Mouse (Mus musculus) CH12.LX (cell line): ENCODE measurements around the gene Dicer1. TPM values are rescaled to one million over a fixed set of nuclear protein-coding genes. Genes with fewer than 3 reads are reported as not detected.

Experiments used
- DNase-seq: peaks from one replicate; pipeline ENCODE4 v3.0.0-alpha.2; 2013; ENCODE audit errors: extremely low read depth
- H3K27ac ChIP-seq: 2 replicates; pipeline ENCODE4 v1.5.1; 2012; ENCODE audit warnings: low read depth, mild to moderate bottlenecking, control low read depth, moderate library complexity; ENCODE audit not compliant: insufficient read depth
- H3K27me3 ChIP-seq: replicated peaks from 2 replicates; pipeline ENCODE3; 2012; ENCODE audit warnings: inconsistent platforms
- H3K36me3 ChIP-seq, 2 experiments: replicated peaks in 1 of 2; 2 replicates each; pipeline versions ENCODE3 to v1.6.1; 2012; ENCODE audit warnings: inconsistent platforms in 1 of 2, low read length in 1 of 2, mild to moderate bottlenecking in 1 of 2, mixed read lengths in 1 of 2, moderate library complexity in 1 of 2; ENCODE audit not compliant: control insufficient read depth in 1 of 2, insufficient read depth in 1 of 2
- H3K4me1 ChIP-seq, 2 experiments: 2 replicates each; pipeline ENCODE4 v1.6.1; 2012; ENCODE audit warnings: inconsistent platforms in 1 of 2, moderate library complexity in 1 of 2; ENCODE audit not compliant: insufficient read depth in 2 of 2, control insufficient read depth in 1 of 2
- H3K4me2 ChIP-seq: 2 replicates; pipeline ENCODE4 v1.6.1; 2012; ENCODE audit warnings: low read depth, mild to moderate bottlenecking, control low read depth; ENCODE audit not compliant: poor library complexity, insufficient read depth, severe bottlenecking
- H3K4me3 ChIP-seq, 3 experiments: fragments of 150-350 bp in 1 of 3; sonication (generic) in 1 of 3; replicated peaks in 1 of 3; 2 replicates each; pipeline versions ENCODE3 to v1.5.1; 2011 to 2012; ENCODE audit warnings: low read depth in 2 of 3, low read length in 2 of 3, mild to moderate bottlenecking in 2 of 3, moderate library complexity in 2 of 3, control low read depth in 1 of 3, improper control_type of control experiment in 1 of 3, inconsistent platforms in 1 of 3, mixed read lengths in 1 of 3; ENCODE audit not compliant: poor library complexity in 1 of 3
- H3K79me2 ChIP-seq: replicated peaks from 2 replicates; pipeline ENCODE4 v1.6.1; 2012; ENCODE audit warnings: mild to moderate bottlenecking, moderate library complexity; ENCODE audit not compliant: control insufficient read depth, poor library complexity, insufficient read depth, severe bottlenecking; ENCODE audit errors: extremely low read depth
- H3K9ac ChIP-seq: 2 replicates; pipeline ENCODE4 v1.6.1; 2012; ENCODE audit warnings: low read depth, mild to moderate bottlenecking, control low read depth, moderate library complexity; ENCODE audit not compliant: insufficient read depth
- H3K9me3 ChIP-seq: replicated peaks from 2 replicates; pipeline ENCODE3; 2012; ENCODE audit warnings: low read length, inconsistent platforms, mixed read lengths
- BHLHE40 ChIP-seq: IDR thresholded peaks from 2 replicates; pipeline ENCODE4 v1.6.1; 2011; ENCODE audit warnings: mild to moderate bottlenecking, low read depth, low read length, improper control_type of control experiment
- CHD1 ChIP-seq: IDR thresholded peaks from 2 replicates; pipeline ENCODE4 v1.6.1; 2012; ENCODE audit warnings: low read depth, low read length, improper control_type of control experiment, inconsistent platforms
- CHD2 ChIP-seq: IDR thresholded peaks from 2 replicates; pipeline ENCODE4 v1.6.1; 2011; ENCODE audit warnings: low read length, improper control_type of control experiment
- CTCF ChIP-seq, 2 experiments: IDR thresholded peaks in 1 of 2; conservative IDR thresholded peaks in 1 of 2; 2 replicates each; pipeline ENCODE4 v1.5.1; 2011 to 2012; ENCODE audit warnings: low read depth in 2 of 2, low read length in 2 of 2, improper control_type of control experiment in 1 of 2, inconsistent platforms in 1 of 2, mild to moderate bottlenecking in 1 of 2, moderate library complexity in 1 of 2
- E2F4 ChIP-seq: IDR thresholded peaks from 2 replicates; pipeline ENCODE4 v1.6.1; 2011; ENCODE audit warnings: low read depth, low read length, improper control_type of control experiment; ENCODE audit not compliant: insufficient replicate concordance
- HCFC1 ChIP-seq: IDR thresholded peaks from 2 replicates; pipeline ENCODE4 v1.6.1; 2012; ENCODE audit warnings: low read depth, mild to moderate bottlenecking, inconsistent platforms, low read length, improper control_type of control experiment
- IRF4 ChIP-seq: IDR thresholded peaks from 2 replicates; pipeline ENCODE4 v1.6.1; 2014; ENCODE audit warnings: low read depth, mild to moderate bottlenecking, inconsistent platforms, low read length, improper control_type of control experiment
- KAT2A ChIP-seq: IDR thresholded peaks from 2 replicates; pipeline ENCODE4 v1.6.1; 2012; ENCODE audit warnings: low read length, improper control_type of control experiment, inconsistent platforms; ENCODE audit not compliant: insufficient replicate concordance
- MAX ChIP-seq: IDR thresholded peaks from 2 replicates; pipeline ENCODE4 v1.6.1; 2011; ENCODE audit warnings: low read length, improper control_type of control experiment
- MXI1 ChIP-seq: IDR thresholded peaks from 2 replicates; pipeline ENCODE4 v1.6.1; 2011; ENCODE audit warnings: mild to moderate bottlenecking, low read depth, low read length, improper control_type of control experiment
- NELFE ChIP-seq: IDR thresholded peaks from 2 replicates; pipeline ENCODE4 v1.6.1; 2011; ENCODE audit warnings: low read depth, low read length, improper control_type of control experiment
- NRF1 ChIP-seq: IDR thresholded peaks from 2 replicates; pipeline ENCODE4 v1.6.1; 2014; ENCODE audit warnings: low read depth, mild to moderate bottlenecking, inconsistent platforms, low read length, improper control_type of control experiment, moderate library complexity
- PAX5 ChIP-seq: IDR thresholded peaks from 2 replicates; pipeline ENCODE4 v1.6.1; 2012; ENCODE audit warnings: low read length, inconsistent platforms, mixed read lengths
- POLR2A ChIP-seq: IDR thresholded peaks from 2 replicates; pipeline ENCODE4 v1.6.1; 2011; ENCODE audit warnings: low read depth, mild to moderate bottlenecking, improper control_type of control experiment, low read length
- SMC3 ChIP-seq: IDR thresholded peaks from 2 replicates; pipeline ENCODE4 v1.6.1; 2011; ENCODE audit warnings: low read depth, low read length, improper control_type of control experiment
- TBP ChIP-seq: conservative IDR thresholded peaks from 2 replicates; pipeline ENCODE4 v1.6.1; 2011; ENCODE audit warnings: low read depth, low read length, improper control_type of control experiment
- TCF12 ChIP-seq: IDR thresholded peaks from 2 replicates; pipeline ENCODE4 v1.6.1; 2014; ENCODE audit warnings: low read depth, mild to moderate bottlenecking, inconsistent platforms, low read length, improper control_type of control experiment
- UBTF ChIP-seq: IDR thresholded peaks from 2 replicates; pipeline ENCODE4 v1.6.1; 2012; ENCODE audit warnings: low read depth, mild to moderate bottlenecking, inconsistent platforms, low read length, improper control_type of control experiment, moderate library complexity
- USF1 ChIP-seq: IDR thresholded peaks from 2 replicates; pipeline ENCODE4 v1.6.1; 2014; ENCODE audit warnings: low read depth, mild to moderate bottlenecking, inconsistent platforms, low read length, improper control_type of control experiment
- USF2 ChIP-seq: conservative IDR thresholded peaks from 2 replicates; pipeline ENCODE4 v1.6.1; 2011; ENCODE audit warnings: low read depth, low read length, improper control_type of control experiment
- ZC3H11A ChIP-seq: IDR thresholded peaks from 2 replicates; pipeline ENCODE4 v1.6.1; 2012; ENCODE audit warnings: low read depth, mild to moderate bottlenecking, inconsistent platforms, low read length, improper control_type of control experiment
- dilution Hi-C: fragments of 300-500 bp; cut with MboI; formaldehyde crosslinking; loops from 2 replicates; pipeline ENCODE4 v1.14.3; 2020; ENCODE audit warnings: low sequenced_read_pairs; ENCODE audit not compliant: extremely low pct_unique_long_range_greater_than_20kb, extremely low pct_ligation_motif_present
- in situ Hi-C: fragments of 300-500 bp; cut with MboI; formaldehyde crosslinking; loops from 3 replicates; pipeline ENCODE4 v1.14.3; 2019; ENCODE audit warnings: low sequenced_read_pairs, low pct_ligation_motif_present, low pct_unique_long_range_greater_than_20kb, mixed read lengths
- polyA plus RNA-seq: library from polyadenylated mRNA; unstranded; fragments of >175 nt; gene quantifications from 2 replicates; pipeline ENCODE4 v1.2.1, GENCODE M21; 2012; ENCODE audit warnings: low read depth; ENCODE audit not compliant: insufficient read length
- total RNA-seq, 2 experiments: library from RNA; depleted of rRNA; stranded (reverse); fragments of 300-350 nt in 1 of 2; fragments of >200 nt in 1 of 2; gene quantifications; 2 replicates each; pipeline ENCODE4 v1.2.3; 2012 to 2014

Dicer1 gene
- total and polyA plus RNA-seq, 3 experiments: 22.0 to 41.1 (median 23.2) TPM

DNA sequence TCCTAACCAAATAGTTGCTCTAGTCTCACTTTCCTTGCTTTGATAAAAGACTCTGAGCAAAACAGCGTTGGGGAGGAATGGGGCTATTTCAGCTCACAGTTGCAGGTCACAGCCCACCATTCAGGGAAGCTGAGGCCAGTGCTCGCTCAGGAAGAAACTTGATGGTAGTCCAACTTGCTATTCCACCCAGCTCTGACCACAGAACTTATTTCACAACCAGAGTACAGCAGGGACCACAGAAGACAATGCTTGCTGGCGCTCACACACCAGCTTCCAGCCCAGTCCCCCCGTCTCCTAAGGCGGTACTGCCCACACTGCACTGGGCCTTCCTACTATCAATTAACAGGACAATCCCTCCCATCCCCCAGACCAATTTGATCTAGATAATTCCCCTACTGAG lies 36.3 kb downstream of the Dicer1 start:
- H3K4me1 ChIP-seq: no peaks in the 10 kb centered on the region
- TF ChIP-seq POLR2A (no peak), MXI1 (no peak), USF1 (no peak), CTCF (conservative IDR thresholded peaks at IDR 0.05 in 1 of 2, IDR thresholded peaks at IDR 0.05 in 1 of 2; ENCODE audit: low read depth in 2 of 2, low read length in 2 of 2) (no peak), NELFE (no peak), ZC3H11A (no peak)
- TF ChIP-seq, all 38 proteins: peak for 0
- Histone ChIP-seq H3K4me3 (no peak overlapping the region), H3K27me3 (no peaks in the 10 kb centered on the region), H3K9me3 (no peaks in the 10 kb centered on the region), H3K79me2 (no peaks in the 10 kb centered on the region; the same call in 1 of the 2 replicates), H3K9ac (no peak overlapping the region), H3K36me3 (peaks cover 37 to 91% of the 10 kb centered on the region in 2 experiments), H3K4me2 (no peak overlapping the region), H3K27ac (no peak overlapping the region)
- in situ Hi-C loops: no loop called here
- DNase-seq: no peak
- dilution Hi-C loops: no loop called here

DNA sequence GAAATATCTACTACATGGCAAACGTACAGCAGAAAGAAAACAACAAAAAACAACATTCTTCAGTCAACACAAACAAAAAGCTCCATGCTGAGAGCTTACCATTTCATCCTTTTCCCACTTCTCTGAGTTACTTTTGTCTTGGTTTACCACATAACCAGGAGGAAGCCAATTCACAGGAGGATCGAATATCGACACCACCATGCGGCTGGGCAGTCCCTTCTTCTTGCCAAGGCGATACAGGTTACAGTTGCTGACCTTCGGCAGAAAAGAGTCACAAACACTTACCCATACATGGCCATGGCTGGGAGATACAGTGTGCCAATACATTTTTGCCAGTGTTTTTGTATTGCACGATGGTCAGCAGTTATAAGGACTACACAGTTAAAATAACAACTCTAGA lies 51.5 kb downstream of the Dicer1 start:
- no peak overlapping the region for H3K4me3 ChIP-seq
- no peaks in the 10 kb centered on the region for H3K27me3 ChIP-seq
- H3K79me2 ChIP-seq: no peaks in the 10 kb centered on the region
- dilution Hi-C loops (no loop called here), in situ Hi-C loops (no loop called here)
- no peak for DNase-seq
- TF ChIP-seq BHLHE40 (no peak), SMC3 (no peak), MAX (no peak), KAT2A (no peak), NRF1 (no peak), CHD1 (no peak), TBP (no peak), E2F4 (no peak), TCF12 (no peak), NELFE (no peak), PAX5 (no peak), HCFC1 (no peak), CHD2 (no peak), UBTF (no peak), USF2 (no peak), IRF4 (no peak)
- H3K9ac ChIP-seq: no peak overlapping the region
- H3K27ac ChIP-seq: no peak overlapping the region
- H3K36me3 ChIP-seq: peaks cover 62 to 91% of the 10 kb centered on the region in 2 experiments
- no peak overlapping the region for H3K4me2 ChIP-seq
- no peaks in the 10 kb centered on the region for H3K4me1 ChIP-seq
- H3K9me3 ChIP-seq: no peaks in the 10 kb centered on the region
